Mouse (Mus musculus) hindbrain, embryonic 15.5 days (tissue): Measurements from ENCODE around the gene Dgke. TPM values are rescaled to one million over a fixed set of nuclear protein-coding genes. Genes with fewer than 3 reads are reported as not detected.
"Not testable (repeated sequence)": the region's sequence is repeated elsewhere in the genome, so short reads cannot be mapped to it uniquely, and the experiment has no call there.

Source experiments
- ATAC-seq: fragments of 200-750 bp; cut with Nextera tagmentation; 2 replicates; pipeline ENCODE4 v1.8.0; 2017; ENCODE audit warnings: low read depth, moderate number of reproducible peaks, moderate TSS enrichment; ENCODE audit not compliant: low FRiP score
- H3K27ac ChIP-seq: fragments of 300-500 bp; sonication (generic); replicated peaks from 2 replicates; pipeline ENCODE4 v1.5.1; 2015; ENCODE audit warnings: mild to moderate bottlenecking, inconsistent platforms
- H3K27me3 ChIP-seq: fragments of 300-500 bp; sonication (generic); 2 replicates; pipeline ENCODE4 v1.6.1; 2015; ENCODE audit warnings: control low read depth, inconsistent platforms
- H3K36me3 ChIP-seq: fragments of 300-500 bp; sonication (generic); 2 replicates; pipeline ENCODE4 v1.6.1; 2015; ENCODE audit warnings: control low read depth, inconsistent platforms
- H3K4me1 ChIP-seq: fragments of 300-500 bp; sonication (generic); replicated peaks from 2 replicates; pipeline ENCODE4 v1.6.1; 2015; ENCODE audit warnings: control low read depth, inconsistent platforms
- H3K4me2 ChIP-seq: fragments of 300-500 bp; sonication (generic); 2 replicates; pipeline ENCODE4 v1.6.1; 2015; ENCODE audit warnings: moderate library complexity, mild to moderate bottlenecking, inconsistent platforms
- H3K4me3 ChIP-seq: fragments of 300-500 bp; sonication (generic); 2 replicates; pipeline ENCODE4 v1.5.1; 2015; ENCODE audit warnings: mild to moderate bottlenecking, inconsistent platforms
- H3K9ac ChIP-seq: fragments of 300-500 bp; sonication (generic); 2 replicates; pipeline ENCODE4 v1.6.1; 2015; ENCODE audit warnings: inconsistent platforms
- H3K9me3 ChIP-seq: fragments of 300-500 bp; sonication (generic); 2 replicates; pipeline ENCODE4 v1.6.1; 2016; ENCODE audit warnings: control low read depth, inconsistent platforms
- WGBS: fragments of 180-500 bp; shearing (Covaris S2); methylation state at CpG from one replicate; pipeline ENCODE4 v1.1.7; 2015; 5-methylcytosine and 5-hydroxymethylcytosine counted together
- polyA plus RNA-seq: library from polyadenylated mRNA; unstranded; fragments of >200 nt; fragmentation: Nextera tagmentation; extraction: Ambion mirVana; gene quantifications from 2 replicates; pipeline ENCODE4 v1.2.1, GENCODE M21; 2015

The Dgke gene
- polyA plus RNA-seq, 1 experiment from 2014 or later = 17.2 TPM

GRCm38 (mm10) chr11:89090359-89090758 is 23.7 kb upstream of the Dgke start:
- not testable (repeated sequence) for ATAC-seq, H3K4me3 ChIP-seq, H3K4me2 ChIP-seq, H3K4me1 ChIP-seq, H3K27me3 ChIP-seq, H3K9me3 ChIP-seq, H3K36me3 ChIP-seq, H3K9ac ChIP-seq, H3K27ac ChIP-seq
- WGBS = 93% methylated on average over 6 of the region's 7 CpGs

- no peak for ATAC-seq
- no peaks in the 10 kb centered on the region for H3K9me3 ChIP-seq
- no peak overlapping the region for H3K4me2 ChIP-seq
- no peaks in the 10 kb centered on the region for H3K27me3 ChIP-seq
- H3K4me3 ChIP-seq = no peak overlapping the region
- H3K9ac ChIP-seq = no peak overlapping the region
- H3K4me1 ChIP-seq = no peaks in the 10 kb centered on the region
- WGBS = 89% methylated on average over 4 of the region's 4 CpGs
- H3K36me3 ChIP-seq = no peaks in the 10 kb centered on the region
- H3K27ac ChIP-seq = no peak overlapping the region
These were observed 22.1 kb upstream of the Dgke start for GRCm38 (mm10) chr11:89088754-89089153.

GRCm38 (mm10) chr11:89086208-89086809 is 19.7 kb upstream of the Dgke start:
- no peaks in the 10 kb centered on the region for H3K27me3 ChIP-seq
- 63% methylated on average over 10 of the region's 10 CpGs for WGBS
- H3K4me2 ChIP-seq = no peak overlapping the region
- H3K9me3 ChIP-seq = no peaks in the 10 kb centered on the region
- H3K36me3 ChIP-seq = no peaks in the 10 kb centered on the region
- no peak overlapping the region for H3K27ac ChIP-seq
- no peaks in the 10 kb centered on the region for H3K4me1 ChIP-seq
- H3K4me3 ChIP-seq = no peak overlapping the region
- H3K9ac ChIP-seq = no peak overlapping the region
- ATAC-seq = no peak

GRCm38 (mm10) chr11:89084601-89085000 is 18.0 kb upstream of the Dgke start:
- H3K36me3 ChIP-seq = no peaks in the 10 kb centered on the region
- no peak overlapping the region for H3K27ac ChIP-seq
- H3K9ac ChIP-seq = no peak overlapping the region
- no peak overlapping the region for H3K4me3 ChIP-seq
- no peak for ATAC-seq
- no peaks in the 10 kb centered on the region for H3K9me3 ChIP-seq
- no peaks in the 10 kb centered on the region for H3K4me1 ChIP-seq
- H3K4me2 ChIP-seq = no peak overlapping the region
- WGBS = 44% methylated on average over 7 of the region's 7 CpGs
- no peaks in the 10 kb centered on the region for H3K27me3 ChIP-seq

- not testable (repeated sequence) for H3K27me3 ChIP-seq, H3K9me3 ChIP-seq, H3K4me3 ChIP-seq, H3K27ac ChIP-seq, H3K36me3 ChIP-seq, ATAC-seq, H3K4me2 ChIP-seq, H3K9ac ChIP-seq, H3K4me1 ChIP-seq
- 82% methylated on average over 3 of the region's 3 CpGs for WGBS
These were observed 16.0 kb upstream of the Dgke start for GRCm38 (mm10) chr11:89082691-89083090.

GRCm38 (mm10) chr11:89081906-89082305 is 15.3 kb upstream of the Dgke start:
- H3K9ac ChIP-seq, H3K36me3 ChIP-seq, H3K9me3 ChIP-seq, H3K4me2 ChIP-seq, H3K4me3 ChIP-seq, H3K27me3 ChIP-seq, H3K27ac ChIP-seq, ATAC-seq, H3K4me1 ChIP-seq: not testable (repeated sequence)
- 78% methylated on average over 5 of the region's 5 CpGs for WGBS

- Histone ChIP-seq H3K4me2 (no peak overlapping the region), H3K9me3 (no peaks in the 10 kb centered on the region), H3K4me1 (no peaks in the 10 kb centered on the region), H3K36me3 (no peaks in the 10 kb centered on the region), H3K9ac (no peak overlapping the region), H3K4me3 (no peak overlapping the region), H3K27ac (no peak overlapping the region), H3K27me3 (no peaks in the 10 kb centered on the region)
- no peak for ATAC-seq
- 80% methylated on average over 16 of the region's 16 CpGs for WGBS
These were observed 12.5 kb upstream of the Dgke start for GRCm38 (mm10) chr11:89078996-89079680.

GRCm38 (mm10) chr11:89078305-89078704 is 11.7 kb upstream of the Dgke start:
- 93% methylated on average over 3 of the region's 3 CpGs for WGBS
- no peak overlapping the region for H3K4me3 ChIP-seq

GRCm38 (mm10) chr11:89077601-89078000 is 11.0 kb upstream of the Dgke start:
- no peak overlapping the region for H3K4me3 ChIP-seq
- H3K9me3 ChIP-seq = no peaks in the 10 kb centered on the region
- H3K27me3 ChIP-seq = no peaks in the 10 kb centered on the region
- H3K4me1 ChIP-seq = no peaks in the 10 kb centered on the region
- no peak overlapping the region for H3K4me2 ChIP-seq
- no peak overlapping the region for H3K27ac ChIP-seq
- ATAC-seq = no peak
- WGBS = 91% methylated on average over 8 of the region's 8 CpGs
- H3K9ac ChIP-seq = no peak overlapping the region
- no peaks in the 10 kb centered on the region for H3K36me3 ChIP-seq

More at GRCm38 (mm10) chr11:89078305-89078704, 11.7 kb upstream of the Dgke start:
- Histone ChIP-seq H3K27ac (no peak overlapping the region), H3K9ac (no peak overlapping the region), H3K4me1 (no peaks in the 10 kb centered on the region), H3K36me3 (no peaks in the 10 kb centered on the region), H3K4me2 (no peak overlapping the region), H3K27me3 (no peaks in the 10 kb centered on the region), H3K9me3 (no peaks in the 10 kb centered on the region)
- ATAC-seq = no peak

GRCm38 (mm10) chr11:89076370-89076821 is 9.7 kb upstream of the Dgke start:
- Histone ChIP-seq H3K4me1 (no peaks in the 10 kb centered on the region), H3K4me2 (no peak overlapping the region), H3K9ac (no peak overlapping the region), H3K27me3 (no peaks in the 10 kb centered on the region), H3K36me3 (no peaks in the 10 kb centered on the region), H3K9me3 (no peaks in the 10 kb centered on the region), H3K4me3 (no peak overlapping the region), H3K27ac (no peak overlapping the region)
- no peak for ATAC-seq
- 80% methylated on average over 4 of the region's 4 CpGs for WGBS

GRCm38 (mm10) chr11:89074783-89075413 is 8.2 kb upstream of the Dgke start:
- ATAC-seq = no peak
- Histone ChIP-seq H3K4me2 (no peak overlapping the region), H3K9ac (no peak overlapping the region), H3K27me3 (no peaks in the 10 kb centered on the region), H3K4me3 (no peak overlapping the region), H3K27ac (no peak overlapping the region), H3K4me1 (no peaks in the 10 kb centered on the region), H3K36me3 (no peaks in the 10 kb centered on the region), H3K9me3 (no peaks in the 10 kb centered on the region)
- WGBS = 63% methylated on average over 19 of the region's 19 CpGs

- no peak within 1 kb of the TSS for H3K9ac ChIP-seq
- no peaks in the 10 kb centered on the region for H3K9me3 ChIP-seq
- no peaks in the 10 kb centered on the region for H3K36me3 ChIP-seq
- no peaks in the 10 kb centered on the region for H3K27me3 ChIP-seq
- 92% methylated on average over 8 of the region's 8 CpGs for WGBS
- ATAC-seq = no peak
- H3K4me3 ChIP-seq = no peak within 1 kb of the TSS
- H3K27ac ChIP-seq = no peak within 1 kb of the TSS
- H3K4me2 ChIP-seq = no peak within 1 kb of the TSS
- no peaks in the 10 kb centered on the region for H3K4me1 ChIP-seq
These were observed 6.9 kb upstream of the Dgke start, which contains the start of gene Gm525 for GRCm38 (mm10) chr11:89073541-89073940. Gm525 (plus strand) TSS chr11:89073841.
